13 mouse cellular contexts compared by ENCODE assay signal in the genomic region with DNA sequence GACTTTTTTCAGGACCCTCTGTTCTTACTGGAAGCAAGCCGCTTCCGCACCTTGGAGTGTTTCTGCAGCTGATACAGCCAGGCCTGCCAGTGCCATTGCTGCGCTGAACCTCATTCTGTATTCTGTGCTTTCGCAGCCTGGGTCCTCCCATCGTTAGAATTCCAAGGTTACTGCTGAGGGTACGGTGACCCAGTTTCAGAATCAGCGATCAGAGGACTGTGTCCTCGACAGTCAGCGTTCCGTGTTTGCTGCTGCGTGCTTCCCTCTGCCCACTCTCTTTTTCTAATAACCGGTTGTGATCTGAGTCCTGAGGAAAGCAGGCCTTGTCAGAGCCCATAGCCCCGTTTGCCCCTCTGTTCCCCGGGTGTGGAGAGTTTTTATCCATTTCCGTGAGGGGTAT. TPM values are rescaled to one million over a fixed set of nuclear protein-coding genes. Genes with fewer than 3 reads are reported as not detected.
DNase-seq lines count a peak whose midpoint lies in the region; ATAC-seq and TF ChIP-seq lines count a peak whose summit lies in the region.
"Had no signal": no experiment of that assay in that cellular context is flagged by ENCODE, and none has a peak within 500 bp of the region (broad histone marks: within the 10 kb centered on the region; RNA-seq: fewer than 3 reads in every experiment).

No protein-coding gene starts in this region.

- H3K4me3 ChIP-seq in layer of hippocampus, adult 2 months = no peak overlapping the region
- H3K4me3 ChIP-seq in CH12.LX (replicated peaks in 1 of 3; ENCODE audit: low read depth in 2 of 3, low read length in 2 of 3, poor library complexity in 1 of 3) = no peak overlapping the region
- no peak overlapping the region for H3K4me3 ChIP-seq in embryonic facial prominence, embryonic 10.5 days
- H3K4me3 ChIP-seq: embryonic facial prominence, embryonic 12.5 days; liver, embryonic 12.5 days had no signal

- H3K9me3 ChIP-seq in CH12.LX (replicated peaks; ENCODE audit: low read length) = peaks cover 3% of the 10 kb centered on the region
- no peaks in the 10 kb centered on the region for H3K9me3 ChIP-seq in embryonic facial prominence, embryonic 10.5 days
- H3K9me3 ChIP-seq: embryonic facial prominence, embryonic 12.5 days; liver, embryonic 12.5 days had no signal

- TF ChIP-seq RAD21 in CH12.LX (IDR thresholded peaks at IDR 0.05; ENCODE audit: low read depth, low read length) = no peak

- 0 out of 2 replicates have a peak overlapping the region, but pooled peaks have one; percentile 31 for H3K4me2 ChIP-seq in CH12.LX (ENCODE audit: insufficient read depth, low read depth, poor library complexity, severe bottlenecking)
- H3K4me2 ChIP-seq: embryonic facial prominence, embryonic 12.5 days; liver, embryonic 12.5 days had no signal

- TF ChIP-seq EP300 in CH12.LX (IDR thresholded peaks at IDR 0.05; ENCODE audit: low read length) = no peak

- DNase-seq in layer of hippocampus, adult 2 months (ENCODE audit: low spot score in 2 of 2) = no peak
- DNase-seq in layer of hippocampus, postnatal 10 days (ENCODE audit: low spot score in 2 of 2) = no peak
- DNase-seq in CH12.LX (ENCODE audit: extremely low read depth) = no peak
- peak; percentile 35 for DNase-seq in Muller cell, postnatal 12 days (ENCODE audit: inconsistent ontology term)
- DNase-seq in embryonic facial prominence, embryonic 10.5 days (ENCODE audit: low spot score) = no peak
- no peak for DNase-seq in kidney, postnatal 25 days
- DNase-seq: cerebellum, postnatal 25 days; heart, adult 18-20 months; kidney, adult 2 months had no signal

- in situ Hi-C loops in CH12.LX (cut with MboI; ENCODE audit: low pct_ligation_motif_present, low pct_unique_long_range_greater_than_20kb, low sequenced_read_pairs) = no loop called here

- no peaks in the 10 kb centered on the region for H3K27me3 ChIP-seq in CH12.LX (replicated peaks)
- H3K27me3 ChIP-seq in embryonic facial prominence, embryonic 10.5 days (replicated peaks; ENCODE audit: low read depth, poor library complexity, severe bottlenecking) = no peaks in the 10 kb centered on the region
- H3K27me3 ChIP-seq: embryonic facial prominence, embryonic 12.5 days; liver, embryonic 12.5 days had no signal

- no peaks in the 10 kb centered on the region for H3K79me2 ChIP-seq in CH12.LX (replicated peaks; ENCODE audit: control insufficient read depth, extremely low read depth, insufficient read depth, poor library complexity, severe bottlenecking)

- peak overlapping the region; percentile 55; the same call in 1 of the 2 replicates for H3K27ac ChIP-seq in layer of hippocampus, adult 2 months
- no peak overlapping the region for H3K27ac ChIP-seq in CH12.LX (ENCODE audit: insufficient read depth, low read depth)
- H3K27ac ChIP-seq in embryonic facial prominence, embryonic 10.5 days (replicated peaks) = 0 out of 2 replicates have a peak overlapping the region, but pooled peaks have one; percentile 27
- H3K27ac ChIP-seq: embryonic facial prominence, embryonic 12.5 days; liver, embryonic 12.5 days; macrophage had no signal

- H3K9ac ChIP-seq in CH12.LX (ENCODE audit: insufficient read depth, low read depth) = no peak overlapping the region
- H3K9ac ChIP-seq: embryonic facial prominence, embryonic 12.5 days; liver, embryonic 12.5 days had no signal

- dilution Hi-C loops in CH12.LX (cut with MboI; ENCODE audit: extremely low pct_ligation_motif_present, extremely low pct_unique_long_range_greater_than_20kb, low sequenced_read_pairs) = no loop called here

- TF ChIP-seq POLR2A in CH12.LX (IDR thresholded peaks at IDR 0.05; ENCODE audit: low read depth, low read length) = no peak

- no peak for TF ChIP-seq CTCF in layer of hippocampus, adult 2 months (conservative IDR thresholded peaks at IDR 0.05)
- TF ChIP-seq CTCF in CH12.LX (conservative IDR thresholded peaks at IDR 0.05 in 1 of 2, IDR thresholded peaks at IDR 0.05 in 1 of 2; ENCODE audit: low read depth in 2 of 2, low read length in 2 of 2) = no peak

- no peaks in the 10 kb centered on the region for H3K36me3 ChIP-seq in CH12.LX (replicated peaks in 1 of 2; ENCODE audit: control insufficient read depth in 1 of 2, insufficient read depth in 1 of 2, low read length in 1 of 2)
- peaks cover 30% of the 10 kb centered on the region for H3K36me3 ChIP-seq in embryonic facial prominence, embryonic 10.5 days (replicated peaks)
- H3K36me3 ChIP-seq: liver, embryonic 12.5 days had no signal

- H3K4me1 ChIP-seq in CH12.LX (ENCODE audit: control insufficient read depth in 1 of 2, insufficient read depth in 2 of 2) = no peaks in the 10 kb centered on the region
- H3K4me1 ChIP-seq in embryonic facial prominence, embryonic 10.5 days = peaks cover 6% of the 10 kb centered on the region

- WGBS in embryonic facial prominence, embryonic 10.5 days = 89% methylated on average over 15 of the region's 15 CpGs

- no peak for ATAC-seq in granulocyte monocyte progenitor cell, adult 5-6 weeks (replicated peaks; ENCODE audit: poor library complexity, severe bottlenecking)
- ATAC-seq: liver, embryonic 12.5 days had no signal

TF ChIP-seq in CH12.LX, 34 proteins besides CTCF, POLR2A, EP300 and RAD21:
- TF ChIP-seq MEF2A (IDR thresholded peaks at IDR 0.05; ENCODE audit: borderline replicate concordance, low read depth, low read length) = no peak
- TF ChIP-seq USF2 (conservative IDR thresholded peaks at IDR 0.05; ENCODE audit: low read depth, low read length) = no peak
- no peak for TF ChIP-seq NRF1 (IDR thresholded peaks at IDR 0.05; ENCODE audit: low read depth, low read length)
- no peak for TF ChIP-seq ZKSCAN1 (IDR thresholded peaks at IDR 0.05; ENCODE audit: borderline replicate concordance, low read depth, low read length)

RNA-seq across cellular contexts. Expression of gene C530008M17Rik, which starts 51.7 kb away (rescaled TPM):
- total RNA-seq in layer of hippocampus, adult 2 months (2021) = 10 to 100 TPM; 89.9 to 92.4 TPM
- 100 to 1,000 TPM; 197 to 205 TPM for total RNA-seq in layer of hippocampus, postnatal 10 days (2021)
- total RNA-seq in CH12.LX (2012; rRNA removed) = 0.04 and 0.08 TPM in 2 replicates
- total RNA-seq in CH12.LX (2014; rRNA removed) = not detected in 2 replicates
- 0.42 and 0.44 TPM in 2 replicates for polyA plus RNA-seq in CH12.LX (2012; ENCODE audit: insufficient read length, low read depth)
- polyA plus RNA-seq in embryonic facial prominence, embryonic 10.5 days (2016; fragmentation: Nextera tagmentation; extraction: Ambion mirVana) = 32.7 and 33.4 TPM in 2 replicates
- total RNA-seq in granulocyte monocyte progenitor cell, adult 5-6 weeks (2014; fragmentation: Nextera tagmentation) = 0.17 and 6.0 TPM in 2 replicates
- total RNA-seq in granulocyte monocyte progenitor cell, adult 5-6 weeks (2017) = 0.10 and 0.52 TPM in 2 replicates

Comparison
In these comparisons a context has a peak if more than half of its experiments do, and no peak if none do; other contexts are left out.
1. RNA of gene C530008M17Rik, which starts 51.7 kb away (total RNA-seq): 197 to 205 TPM in layer of hippocampus, postnatal 10 days and 89.9 to 92.4 TPM in layer of hippocampus, adult 2 months; 0.10 to 6.0 TPM in granulocyte monocyte progenitor cell, adult 5-6 weeks and 0.04 to 0.08 TPM in CH12.LX; every median in the first group is over 10 times any median in the second.